Mouse (Mus musculus) mature B cell (primary cell): ENCODE data around the gene Wdr27.
"Not testable (repeated sequence)": the region's sequence is repeated elsewhere in the genome, so short reads cannot be mapped to it uniquely, and the experiment has no call there.

Experiments
- in situ Hi-C: fragments of 300-500 bp; cut with MboI; formaldehyde crosslinking; loops from 2 replicates; pipeline ENCODE4 v1.14.3; 2019

Wdr27 gene

DNA sequence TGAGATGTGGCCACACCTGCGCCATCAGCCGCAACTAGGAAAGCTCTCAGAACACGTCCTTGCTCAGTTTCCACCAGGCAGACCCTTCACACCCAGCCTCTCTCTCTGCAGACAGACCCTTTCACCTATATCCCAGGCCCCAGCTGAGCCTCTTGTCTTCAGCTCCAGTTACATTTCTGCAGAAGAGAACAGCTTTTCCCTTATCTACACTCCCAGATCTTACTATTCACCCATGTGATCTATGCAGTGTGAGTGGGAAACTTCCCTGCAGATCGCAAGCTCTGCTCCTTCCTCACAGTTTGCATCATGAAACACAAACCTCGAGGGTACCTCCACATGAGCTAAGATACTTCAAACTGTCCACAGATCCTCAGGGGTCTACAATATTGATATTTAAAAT is 11.5 kb downstream of the Wdr27 start:
- in situ Hi-C loops: loop anchor here (25.0 kb wide), 2 partner anchors 131 to 556 kb away; partner anchors contain the start of genes Psmb1 and Tbp

DNA sequence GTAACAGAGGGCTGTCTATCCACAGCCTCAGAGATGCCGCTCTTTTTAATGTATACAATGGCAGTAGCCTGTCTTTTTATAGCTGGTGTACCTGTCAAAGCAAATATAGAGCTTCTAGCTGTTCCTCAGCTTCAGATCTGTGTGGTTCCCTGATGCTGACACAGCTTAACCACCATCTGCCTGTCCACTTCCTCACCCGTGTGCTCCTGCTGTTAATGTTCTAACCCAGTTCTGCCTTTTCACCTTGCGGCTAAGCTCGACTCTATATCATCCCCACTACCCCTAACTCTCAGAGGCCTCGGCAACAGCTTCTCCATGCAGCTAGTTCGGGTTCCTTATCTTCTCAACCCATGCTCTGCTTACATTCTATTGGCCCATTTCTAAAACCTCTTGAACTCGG is 12.3 kb downstream of the Wdr27 start:
- in situ Hi-C loops: loop anchor here (25.0 kb wide), 2 partner anchors 132 to 557 kb away; partner anchors contain the start of genes Psmb1 and Tbp

DNA sequence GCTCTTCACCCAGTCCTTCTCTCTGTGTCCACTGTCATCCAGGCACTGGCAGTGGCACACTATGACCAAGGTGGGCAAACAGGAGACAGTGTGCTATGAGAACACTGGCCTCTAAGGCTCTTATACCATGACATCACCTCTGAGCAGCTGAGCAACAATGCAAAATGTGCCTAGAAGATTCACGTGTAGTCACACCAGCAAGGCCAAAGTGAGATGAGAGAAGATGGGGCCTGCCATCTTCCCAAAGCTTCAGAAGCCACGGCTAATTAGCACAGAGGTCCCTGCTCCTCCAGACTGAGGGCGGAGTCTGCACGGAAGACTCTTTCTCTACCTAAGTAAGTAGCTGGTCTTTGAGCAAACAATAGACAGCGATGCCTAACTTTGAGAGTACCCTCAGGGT is 14.3 kb downstream of the Wdr27 start:
- in situ Hi-C loops: loop anchor here (25.0 kb wide), 2 partner anchors 134 to 559 kb away; partner anchors contain the start of genes Psmb1 and Tbp

DNA sequence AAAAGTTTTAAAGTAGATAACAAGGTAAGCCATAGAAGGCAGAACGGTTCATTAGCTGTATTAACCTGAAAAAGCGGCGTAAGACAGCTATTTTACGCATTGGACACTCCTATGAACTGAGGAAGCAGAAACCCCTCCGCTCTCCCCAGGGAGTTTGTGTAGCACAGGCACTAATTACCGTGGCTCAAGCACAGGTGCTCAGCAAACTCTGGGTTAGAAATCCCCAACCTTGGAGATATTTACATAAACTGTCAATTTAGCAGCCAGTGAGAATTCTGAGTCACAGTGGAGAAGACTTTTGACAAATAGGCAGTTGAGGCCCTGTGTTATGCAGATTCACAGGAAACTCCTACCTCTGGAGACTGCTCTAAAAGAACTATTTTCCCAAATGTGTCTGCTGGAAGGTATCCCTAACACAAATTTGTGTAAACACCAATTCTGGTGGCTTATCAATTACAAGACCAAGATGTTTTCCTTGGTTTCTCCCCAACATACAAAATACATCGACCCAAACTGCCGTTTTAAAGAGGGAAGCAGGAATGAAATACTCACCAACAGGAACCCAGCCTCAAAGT is 15.2 kb downstream of the Wdr27 start:
- in situ Hi-C loops: loop anchor here (25.0 kb wide), 2 partner anchors 135 to 560 kb away; partner anchors contain the start of genes Psmb1 and Tbp

DNA sequence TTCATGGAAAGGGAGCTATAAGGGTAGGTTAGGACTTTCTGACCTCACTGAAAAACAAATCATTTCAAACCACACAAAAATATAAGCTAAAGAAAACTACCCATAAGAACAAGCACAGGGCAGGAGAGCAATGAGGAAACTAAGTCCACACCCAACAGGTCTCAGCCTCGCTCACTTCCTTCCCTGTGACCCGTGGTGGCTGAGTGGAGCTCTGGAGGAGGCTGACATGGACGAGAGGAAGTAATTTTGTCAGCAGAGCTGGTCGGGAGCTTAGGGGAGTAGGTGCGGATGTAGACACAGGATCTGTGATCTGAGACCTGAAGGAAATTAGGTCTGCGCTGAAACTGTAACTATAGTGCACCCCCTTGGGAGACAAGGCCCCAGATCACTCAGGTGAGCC is 21.4 kb downstream of the Wdr27 start:
- in situ Hi-C loops: loop anchor here (25.0 kb wide), 1 partner anchor 384 kb away; no protein-coding TSS in a partner anchor

DNA sequence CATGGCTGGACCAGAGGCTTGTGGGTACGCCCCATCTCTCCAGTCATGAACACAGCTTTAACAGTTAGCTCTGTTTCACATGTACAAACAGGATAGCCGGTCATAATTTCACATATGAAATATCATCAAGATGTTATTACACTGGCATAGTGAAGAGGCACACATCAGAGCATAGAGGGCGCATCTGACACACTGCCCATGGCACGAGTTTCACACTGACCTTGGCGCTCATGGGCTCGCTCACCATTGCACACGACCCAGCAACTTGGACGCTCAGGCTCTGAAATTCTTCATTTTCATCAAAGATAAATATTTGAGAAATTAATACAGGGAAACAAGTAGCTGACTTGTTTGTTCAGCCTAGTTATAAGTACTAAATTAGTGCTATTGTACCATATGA is 25.1 kb downstream of the Wdr27 start:
- in situ Hi-C loops: loop anchor here (25.0 kb wide), 1 partner anchor 381 kb away; no protein-coding TSS in a partner anchor

DNA sequence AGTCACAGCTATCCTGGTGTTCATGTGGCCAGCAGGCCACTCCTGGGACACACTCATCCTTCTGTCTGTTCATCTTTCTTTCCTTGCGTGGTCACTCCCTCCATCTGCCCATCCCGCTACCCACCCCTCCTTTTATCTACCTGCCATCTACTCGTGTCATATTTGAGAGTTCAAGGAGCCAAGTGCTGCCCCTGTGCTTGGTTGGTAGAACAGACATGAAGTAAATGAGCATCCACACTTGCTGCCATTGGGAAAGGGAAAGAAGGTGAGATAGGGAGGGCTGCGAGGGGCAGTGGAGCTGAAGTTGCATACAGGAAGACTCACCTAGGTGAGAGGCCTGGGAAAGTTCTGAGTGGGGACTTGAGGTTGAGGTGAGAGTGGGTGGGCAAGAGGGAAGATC is 28.6 kb downstream of the Wdr27 start:
- in situ Hi-C loops: loop anchor here (25.0 kb wide), 1 partner anchor 377 kb away; no protein-coding TSS in a partner anchor

DNA sequence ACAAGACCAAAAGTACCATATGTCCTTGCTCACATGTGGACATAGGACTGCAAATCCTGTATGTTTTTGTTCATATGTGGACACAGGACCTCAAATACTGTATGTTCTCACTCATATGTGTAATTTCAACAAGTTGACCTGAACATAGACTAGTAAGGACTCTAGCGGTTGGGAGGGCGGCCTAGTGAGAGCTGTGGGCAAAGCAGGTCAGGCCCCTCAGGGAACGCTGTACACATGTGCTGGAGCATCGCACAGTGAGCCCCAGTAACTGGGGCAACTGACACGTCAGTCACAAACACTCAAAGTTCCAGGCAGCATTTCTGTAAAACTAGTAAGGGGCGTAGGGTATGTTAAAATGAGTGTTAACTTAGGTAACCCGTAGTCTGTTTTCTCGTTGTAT is 30.0 kb downstream of the Wdr27 start:
- in situ Hi-C loops: loop anchor here (25.0 kb wide), 1 partner anchor 376 kb away; no protein-coding TSS in a partner anchor

DNA sequence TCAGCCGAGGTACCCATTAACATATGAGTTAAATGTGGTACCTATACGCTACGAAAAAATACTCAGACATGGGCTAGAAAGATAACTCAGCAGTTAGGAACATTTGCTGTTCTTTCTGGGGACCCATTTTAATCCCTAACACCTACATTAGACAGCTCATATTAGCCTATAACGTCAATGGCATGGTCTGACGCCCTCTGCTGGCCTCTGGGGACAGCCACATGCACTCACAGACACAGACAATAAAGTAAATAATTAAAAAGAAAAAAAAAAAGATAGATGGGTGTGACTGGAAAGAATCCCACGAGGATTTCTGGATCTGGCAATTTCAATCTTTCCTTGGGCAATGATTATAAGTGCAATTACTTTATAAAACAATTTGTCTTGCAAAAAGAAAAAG is 30.5 kb downstream of the Wdr27 start:
- in situ Hi-C loops: loop anchor here (25.0 kb wide), 1 partner anchor 375 kb away; no protein-coding TSS in a partner anchor

DNA sequence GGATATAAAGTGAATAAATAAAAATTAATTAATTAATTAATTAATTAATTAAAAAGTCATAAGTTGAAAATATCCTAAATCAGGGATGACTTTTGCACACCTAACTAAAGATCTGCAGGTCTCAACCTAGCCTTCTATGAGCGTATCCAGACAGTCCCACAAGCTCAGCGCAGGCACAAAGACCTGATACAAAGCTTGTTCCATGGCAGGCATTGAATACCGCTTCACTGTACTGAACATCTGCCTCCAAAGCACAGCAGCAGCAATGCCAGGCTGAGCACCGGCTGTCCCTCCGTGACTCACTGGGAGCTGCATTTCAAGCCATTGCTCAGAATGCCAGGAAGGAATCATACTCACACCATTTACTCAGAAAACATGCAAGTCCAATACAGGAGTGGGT is 32.2 kb downstream of the Wdr27 start:
- in situ Hi-C loops: loop anchor here (25.0 kb wide), 1 partner anchor 373 kb away; no protein-coding TSS in a partner anchor

DNA sequence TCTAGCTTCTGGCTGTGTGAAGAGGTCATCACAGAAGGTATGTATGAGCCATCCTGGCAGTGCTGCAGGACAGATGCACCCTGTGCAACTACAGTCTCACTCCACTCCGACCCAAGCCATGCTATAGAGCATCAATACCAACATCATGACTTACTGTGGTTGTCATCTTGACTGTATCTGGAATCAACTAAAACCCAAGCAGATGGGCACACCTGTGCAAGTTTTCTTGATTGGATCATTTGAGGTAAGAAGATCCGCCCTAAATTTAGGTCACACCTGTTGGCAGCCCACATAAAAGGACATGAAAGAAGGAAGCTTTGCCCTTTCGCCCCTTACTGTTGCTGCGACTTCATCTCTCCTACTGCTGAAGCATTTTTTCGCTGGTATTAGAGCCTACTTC is 33.6 kb downstream of the Wdr27 start:
- in situ Hi-C loops: loop anchor here (25.0 kb wide), 1 partner anchor 372 kb away; no protein-coding TSS in a partner anchor

DNA sequence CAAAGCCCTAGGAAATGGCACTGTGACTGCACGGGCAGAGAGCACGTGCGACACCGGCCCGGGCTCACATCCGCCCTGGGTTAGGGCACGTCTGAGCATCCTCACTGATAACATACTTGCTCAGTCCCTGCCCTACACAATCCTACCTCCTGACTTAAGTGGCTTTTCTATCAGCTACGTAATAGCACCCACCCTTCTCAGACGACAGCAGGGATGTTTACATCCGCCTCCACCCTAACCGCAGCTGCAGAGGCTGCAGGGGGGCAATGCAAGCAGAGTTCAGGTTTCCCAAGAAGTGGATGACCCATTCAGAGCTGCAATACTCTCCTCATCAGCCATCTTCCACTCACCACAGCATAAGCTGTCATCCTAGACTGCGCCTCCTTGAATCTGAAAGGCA is 35.8 kb downstream of the Wdr27 start:
- in situ Hi-C loops: loop anchor here (25.0 kb wide), 1 partner anchor 370 kb away; no protein-coding TSS in a partner anchor

DNA sequence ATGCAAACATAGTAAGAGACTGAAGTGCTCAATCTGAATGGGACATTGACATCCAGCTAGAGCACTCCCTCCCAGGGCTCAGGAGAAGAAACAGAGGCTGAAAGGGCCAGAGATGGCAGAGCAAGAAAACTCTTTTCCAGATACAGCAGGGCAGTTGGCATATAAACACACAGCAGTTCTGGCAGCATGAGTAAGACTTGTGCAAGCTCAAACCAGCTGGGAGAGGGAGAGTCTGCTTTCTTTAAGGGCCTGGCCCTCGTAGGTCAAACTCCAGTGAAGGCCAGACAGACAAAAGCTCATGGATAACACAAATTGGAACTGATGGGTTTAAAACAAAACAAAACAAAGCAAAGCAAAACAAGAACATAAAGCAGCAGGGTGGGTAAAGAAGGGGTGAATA is 36.3 kb downstream of the Wdr27 start:
- in situ Hi-C loops: loop anchor here (25.0 kb wide), 1 partner anchor 369 kb away; no protein-coding TSS in a partner anchor

DNA sequence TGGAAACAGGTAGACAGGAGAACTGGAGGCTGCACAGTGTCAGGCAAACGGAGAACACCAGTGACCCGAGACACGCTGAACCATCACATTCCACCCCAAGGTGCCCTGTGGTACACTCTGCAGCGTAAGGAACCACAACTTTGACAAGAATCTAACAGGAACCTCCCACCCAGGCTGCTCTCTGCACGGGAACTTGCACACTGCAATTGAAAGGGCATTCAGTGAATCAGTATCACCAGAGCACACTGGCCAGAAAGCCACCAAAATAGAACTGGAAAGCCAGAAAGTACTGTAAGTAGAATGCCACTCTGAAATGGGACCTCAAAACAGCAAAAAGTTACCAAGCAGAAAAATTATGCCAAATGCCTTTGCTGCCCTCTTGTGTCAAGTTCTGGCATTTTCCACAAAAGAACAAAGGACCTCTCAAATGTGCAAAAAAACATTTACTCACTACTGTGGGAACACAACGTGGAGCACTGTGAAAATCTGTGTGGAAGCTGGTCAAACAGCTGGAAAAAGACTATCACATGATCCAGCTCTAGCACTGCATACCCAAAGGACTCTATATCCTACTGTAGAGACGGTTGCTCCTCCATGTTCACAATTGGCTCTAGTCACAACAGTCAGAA is 38.2 kb downstream of the Wdr27 start:
- in situ Hi-C loops: loop anchor here (25.0 kb wide), 1 partner anchor 367 kb away; no protein-coding TSS in a partner anchor

DNA sequence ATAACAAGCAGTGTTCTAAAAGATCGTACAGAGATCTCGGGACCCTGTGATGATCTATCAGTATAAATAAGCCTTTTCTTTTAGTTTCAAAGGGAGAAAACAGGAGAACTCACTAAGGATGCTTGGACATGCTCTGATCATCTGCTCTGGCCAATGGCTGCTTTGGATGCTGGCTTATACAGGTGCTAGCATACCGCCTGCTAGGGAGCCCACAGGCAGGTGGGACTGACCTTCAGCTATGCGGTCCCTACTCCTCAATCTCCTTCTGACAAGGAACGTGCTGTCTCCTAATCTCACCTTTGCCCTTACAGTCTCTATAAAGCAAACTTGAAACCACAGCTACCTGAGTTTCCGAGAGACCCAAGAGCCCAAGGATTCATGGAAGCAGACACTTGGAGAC is 38.8 kb downstream of the Wdr27 start:
- in situ Hi-C loops: loop anchor here (25.0 kb wide), 1 partner anchor 367 kb away; no protein-coding TSS in a partner anchor

DNA sequence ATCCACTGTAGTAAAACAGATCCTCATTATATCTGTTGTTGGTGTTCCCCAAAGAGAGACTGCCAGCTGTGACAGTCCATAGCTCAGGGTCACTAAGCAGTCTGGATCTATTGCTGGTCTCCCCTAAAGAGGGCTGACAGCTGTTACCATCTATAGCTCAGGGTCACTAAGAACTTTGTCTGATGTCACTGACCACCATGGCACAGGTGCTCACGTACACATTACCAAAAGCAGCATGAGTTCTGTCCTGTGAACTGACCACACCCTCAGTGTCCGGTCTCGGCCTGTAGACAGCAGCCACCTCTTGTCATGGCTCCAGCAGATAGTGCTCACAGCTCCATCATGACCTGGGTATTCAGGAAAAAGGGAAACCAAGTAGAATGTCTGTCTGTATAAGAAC is 39.7 kb downstream of the Wdr27 start:
- in situ Hi-C loops: loop anchor here (25.0 kb wide), 1 partner anchor 366 kb away; no protein-coding TSS in a partner anchor

DNA sequence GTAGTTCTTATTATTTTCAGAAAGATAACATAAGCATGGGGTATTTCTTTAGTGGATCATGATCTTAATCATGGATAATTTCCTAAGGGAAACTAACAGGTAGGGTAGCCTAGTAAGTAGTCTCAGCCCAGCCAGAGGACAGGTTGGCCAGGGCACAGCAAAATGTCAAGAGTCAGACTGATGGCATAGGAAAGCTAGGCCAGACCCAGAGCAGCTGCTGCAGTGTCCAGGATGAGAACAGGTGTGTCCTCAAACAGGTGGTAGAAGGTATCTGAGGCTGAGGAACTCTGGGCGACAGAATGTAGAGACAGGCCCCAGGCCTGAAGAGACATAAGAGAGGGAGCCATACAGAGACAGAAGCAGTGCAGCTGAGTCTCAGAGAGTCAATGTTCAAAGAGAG is 44.0 kb downstream of the Wdr27 start:
- in situ Hi-C loops: no loop called here

DNA sequence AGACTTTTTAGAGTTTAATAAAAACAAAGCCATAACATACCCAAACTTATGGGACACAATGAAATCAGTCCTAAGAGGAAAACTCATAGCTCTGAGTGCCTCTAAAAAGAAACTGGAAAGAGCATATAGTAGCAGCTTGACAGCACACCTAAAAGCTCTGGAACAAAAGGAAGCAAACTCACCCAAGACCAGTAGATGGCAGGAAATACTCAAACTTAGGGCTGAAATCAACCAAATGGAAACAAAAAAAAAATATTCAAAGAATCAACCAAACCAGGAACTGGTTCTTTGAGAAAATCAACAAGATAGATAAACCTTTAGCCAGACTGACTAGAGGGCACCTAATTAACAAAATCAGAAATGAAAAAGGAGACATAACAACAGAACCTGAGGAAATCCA is 47.9 kb downstream of the Wdr27 start:
- in situ Hi-C loops: not testable (repeated sequence)

DNA sequence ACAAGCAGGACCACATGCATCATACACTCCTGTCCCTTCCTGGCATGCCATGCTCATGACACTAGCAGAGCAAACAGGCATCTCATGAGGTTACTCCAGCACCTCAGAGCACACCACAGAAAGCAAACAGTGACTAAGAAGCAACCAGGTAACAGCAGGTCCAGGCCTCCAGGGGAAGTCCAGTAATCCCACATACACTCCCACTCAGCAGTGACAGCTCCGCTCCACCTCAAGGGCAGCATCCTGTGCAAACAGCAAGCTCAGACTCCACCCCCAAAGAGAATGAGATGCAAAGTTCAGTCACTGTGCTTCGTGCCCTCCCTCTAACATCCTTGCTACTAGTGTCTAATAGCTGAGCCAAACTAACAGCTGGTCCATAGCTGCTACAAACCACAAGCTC is 56.0 kb downstream of the Wdr27 start:
- in situ Hi-C loops: no loop called here

DNA sequence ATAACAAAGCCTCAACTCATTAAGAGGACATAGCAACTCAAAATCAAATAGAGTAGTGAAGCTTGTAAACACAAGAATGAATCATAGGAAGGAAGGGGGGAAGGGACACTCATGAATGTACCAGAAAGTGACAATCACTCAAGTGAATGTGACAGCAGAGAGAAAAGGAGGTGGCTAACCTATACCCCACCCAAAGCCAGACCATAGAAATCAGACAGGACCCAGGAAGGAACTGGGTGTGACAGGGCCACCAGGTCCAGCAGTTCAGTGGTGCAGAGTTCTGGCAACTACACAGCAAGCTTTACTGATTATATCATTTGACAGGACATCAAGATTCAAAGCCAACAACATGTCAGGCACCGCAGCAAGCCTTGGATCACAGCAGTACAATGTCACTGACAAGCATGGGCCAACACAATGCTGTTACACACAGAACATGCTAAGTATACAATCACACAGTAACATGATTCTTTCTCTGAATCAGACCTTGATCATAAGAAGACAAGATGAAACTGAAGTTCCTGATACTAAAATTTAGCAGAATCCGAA is 68.2 kb downstream of the Wdr27 start:
- in situ Hi-C loops: no loop called here

DNA sequence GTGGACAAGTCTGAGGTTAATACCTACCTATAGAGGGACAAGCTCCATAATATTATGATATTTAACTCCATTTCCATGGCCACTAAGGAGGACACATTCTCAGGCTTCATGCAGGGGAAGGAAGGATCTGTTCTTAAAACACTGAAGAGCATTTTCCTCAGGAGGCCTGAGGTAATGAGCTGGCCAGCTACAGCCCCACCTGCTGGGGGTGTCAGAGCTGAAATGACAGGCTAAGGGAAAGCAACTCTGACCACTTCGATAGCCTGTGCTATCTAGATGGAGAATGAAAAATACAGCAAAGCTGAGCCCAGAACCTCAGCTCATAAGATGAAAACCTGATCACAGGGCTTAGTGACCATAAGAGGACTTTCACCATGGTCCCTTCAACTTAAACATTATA is 82.7 kb downstream of the Wdr27 start:
- in situ Hi-C loops: no loop called here

DNA sequence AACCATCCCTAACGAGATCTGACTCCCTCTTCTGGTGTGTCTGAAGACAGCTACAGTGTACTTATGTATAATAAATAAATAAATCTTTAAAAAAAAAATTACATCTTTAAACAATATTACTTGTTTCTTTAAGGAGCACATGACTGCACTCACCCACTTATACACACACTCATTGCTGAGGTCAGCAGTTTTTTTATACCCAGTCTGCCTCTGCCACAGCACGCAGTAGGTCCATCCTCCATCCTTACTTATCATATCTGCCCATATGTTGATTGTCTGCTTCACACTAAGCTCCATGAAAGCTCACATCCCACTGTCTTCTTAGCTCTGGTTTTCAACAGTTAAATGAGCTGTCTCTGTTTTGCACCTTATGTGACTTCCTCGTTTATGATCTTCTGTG is 95.2 kb downstream of the Wdr27 start:
- in situ Hi-C loops: no loop called here

DNA sequence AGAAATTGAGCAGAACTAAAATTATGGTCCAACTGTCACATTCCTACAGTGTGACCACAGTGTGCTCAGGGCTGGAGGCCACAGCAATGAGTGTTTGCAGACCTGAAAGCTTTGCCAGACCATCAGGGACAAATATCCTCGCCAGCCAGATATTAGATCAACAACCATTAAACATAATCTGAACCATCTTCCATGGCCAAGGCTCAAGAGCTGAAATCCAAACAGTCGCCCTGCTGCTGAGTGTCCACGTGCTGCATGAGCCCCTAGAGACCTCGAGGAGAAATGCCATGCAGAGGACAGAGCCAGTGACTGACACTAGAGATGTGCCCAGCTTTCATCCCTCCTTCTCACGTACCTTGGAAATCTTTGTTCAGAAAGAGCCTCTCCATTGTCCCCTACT is 96.1 kb downstream of the Wdr27 start:
- in situ Hi-C loops: no loop called here
